Mouse (Mus musculus): ENCODE data around the gene Prkra. TPM values are rescaled to one million over a fixed set of nuclear protein-coding genes. Genes with fewer than 3 reads are reported as not detected.

Prkra gene
- total and polyA plus RNA-seq, 3 experiments: 18.8 to 21.5 TPM; not detected in 1

DNA sequence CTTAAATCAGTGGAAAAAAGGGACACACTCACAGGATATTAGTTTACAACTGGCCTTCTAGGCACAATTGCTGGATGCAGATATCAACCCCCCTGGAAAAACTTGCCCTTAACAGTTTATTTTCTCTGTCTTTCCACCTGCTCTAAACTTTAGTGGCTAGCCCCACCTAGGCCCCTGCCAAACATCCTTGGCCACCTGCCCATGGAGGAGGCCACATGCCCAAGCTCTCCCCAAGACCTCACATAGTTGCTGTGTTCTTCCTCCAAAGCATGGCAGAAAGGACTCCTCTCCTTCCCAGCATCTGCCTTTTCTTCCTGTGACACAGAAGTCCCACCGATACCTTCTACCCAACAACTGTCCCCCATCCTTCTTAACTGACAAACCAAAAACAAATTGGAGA, 45.6 kb downstream of the Prkra start:
- Histone ChIP-seq H3K4me1 (ENCODE audit: control insufficient read depth in 1 of 2, insufficient read depth in 2 of 2, low read length in 2 of 2) (no peaks in the 10 kb centered on the region), H3K27me3 (ENCODE audit: control insufficient read depth in 1 of 2, insufficient read depth in 2 of 2, low read length in 2 of 2) (no peaks in the 10 kb centered on the region), H3K27ac (ENCODE audit: control insufficient read depth, low read depth, low read length) (no peak overlapping the region), H3K9ac (ENCODE audit: control insufficient read depth, low read depth, low read length, poor library complexity, severe bottlenecking) (no peak overlapping the region), H3K36me3 (ENCODE audit: control insufficient read depth in 1 of 2, insufficient read depth in 2 of 2, low read length in 2 of 2) (no peaks in the 10 kb centered on the region), H3K4me3 (ENCODE audit: control insufficient read depth in 1 of 2, insufficient read depth in 1 of 2, low read depth in 2 of 2, low read length in 2 of 2) (no peak overlapping the region), H3K9me3 (replicated peaks; ENCODE audit: insufficient read depth, low read length) (no peaks in the 10 kb centered on the region), H3K79me2 (ENCODE audit: control insufficient read depth, insufficient read depth, low read length, poor library complexity) (no peaks in the 10 kb centered on the region)
- TF ChIP-seq MAFK (IDR thresholded peaks at IDR 0.05; ENCODE audit: borderline replicate concordance, low read depth, low read length): no peak
- TF ChIP-seq CTCF (IDR thresholded peaks at IDR 0.05 in 2 of 3, conservative IDR thresholded peaks at IDR 0.05 in 1 of 3; ENCODE audit: control insufficient read depth in 1 of 3, insufficient read depth in 1 of 3, low read depth in 2 of 3, low read length in 3 of 3, poor library complexity in 1 of 3, severe bottlenecking in 1 of 3): no peak
- no peak for TF ChIP-seq BHLHE40 (IDR thresholded peaks at IDR 0.05; ENCODE audit: borderline replicate concordance, low read depth, low read length)
- TF ChIP-seq CHD2 (IDR thresholded peaks at IDR 0.05; ENCODE audit: low read length): no peak
- no peak for DNase-seq (ENCODE audit: low read depth, low spot score)

DNA sequence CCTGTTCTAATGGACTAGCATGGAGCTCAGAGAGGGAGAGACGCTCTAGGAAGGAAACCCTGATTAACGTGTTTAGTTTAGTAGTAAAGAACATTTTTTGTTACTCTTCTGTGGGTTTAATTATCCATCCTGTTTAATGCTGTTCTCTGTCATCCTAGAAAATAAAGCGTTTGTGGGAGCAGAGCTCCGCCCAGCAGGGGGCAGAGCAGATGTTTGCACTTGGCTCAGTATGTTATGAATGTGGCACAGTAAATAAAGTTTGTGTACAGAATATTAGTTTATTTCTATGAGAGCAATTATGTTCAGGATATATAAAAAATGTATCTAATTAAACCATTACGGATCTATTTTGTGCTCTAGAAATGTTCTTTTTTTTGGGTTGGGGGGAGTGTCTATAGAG, 48.6 kb downstream of the Prkra start:
- Histone ChIP-seq H3K79me2 (ENCODE audit: control insufficient read depth, insufficient read depth, low read length, poor library complexity) (no peaks in the 10 kb centered on the region), H3K36me3 (ENCODE audit: control insufficient read depth in 1 of 2, insufficient read depth in 2 of 2, low read length in 2 of 2) (no peaks in the 10 kb centered on the region), H3K9me3 (replicated peaks; ENCODE audit: insufficient read depth, low read length) (no peaks in the 10 kb centered on the region), H3K4me3 (ENCODE audit: control insufficient read depth in 1 of 2, insufficient read depth in 1 of 2, low read depth in 2 of 2, low read length in 2 of 2) (no peak overlapping the region), H3K9ac (ENCODE audit: control insufficient read depth, low read depth, low read length, poor library complexity, severe bottlenecking) (no peak overlapping the region), H3K4me1 (ENCODE audit: control insufficient read depth in 1 of 2, insufficient read depth in 2 of 2, low read length in 2 of 2) (no peaks in the 10 kb centered on the region), H3K27ac (ENCODE audit: control insufficient read depth, low read depth, low read length) (no peak overlapping the region), H3K27me3 (ENCODE audit: control insufficient read depth in 1 of 2, insufficient read depth in 2 of 2, low read length in 2 of 2) (no peaks in the 10 kb centered on the region)
- no peak for DNase-seq (ENCODE audit: low read depth, low spot score)
- TF ChIP-seq CTCF (IDR thresholded peaks at IDR 0.05 in 2 of 3, conservative IDR thresholded peaks at IDR 0.05 in 1 of 3; ENCODE audit: control insufficient read depth in 1 of 3, insufficient read depth in 1 of 3, low read depth in 2 of 3, low read length in 3 of 3, poor library complexity in 1 of 3, severe bottlenecking in 1 of 3) (peak in 2 of 3 experiments; percentile 30 to 33; a peak in 4 of 6 replicates), GATA1 (IDR thresholded peaks at IDR 0.05; ENCODE audit: low read depth, low read length) (no peak), SMC3 (IDR thresholded peaks at IDR 0.05; ENCODE audit: low read depth, low read length) (peak; percentile 28; the same call in 1 of the 2 replicates)

GRCm38 (mm10) chr2:76597521-76597920, 50.3 kb downstream of the Prkra start:
- H3K9me3 ChIP-seq (replicated peaks; ENCODE audit: insufficient read depth, low read length): no peaks in the 10 kb centered on the region
- H3K27me3 ChIP-seq (ENCODE audit: control insufficient read depth in 1 of 2, insufficient read depth in 2 of 2, low read length in 2 of 2): no peaks in the 10 kb centered on the region
- H3K79me2 ChIP-seq (ENCODE audit: control insufficient read depth, insufficient read depth, low read length, poor library complexity): no peaks in the 10 kb centered on the region
- H3K4me1 ChIP-seq (ENCODE audit: control insufficient read depth in 1 of 2, insufficient read depth in 2 of 2, low read length in 2 of 2): no peaks in the 10 kb centered on the region
- no peak overlapping the region for H3K27ac ChIP-seq (ENCODE audit: control insufficient read depth, low read depth, low read length)
- TF ChIP-seq NRF1 (IDR thresholded peaks at IDR 0.05; ENCODE audit: insufficient read depth, low read depth, low read length, poor library complexity, severe bottlenecking) (no peak), UBTF (IDR thresholded peaks at IDR 0.05; ENCODE audit: borderline replicate concordance, insufficient read depth, low read depth, low read length) (no peak), EP300 (IDR thresholded peaks at IDR 0.05; ENCODE audit: low read depth in 1 of 2, low read length in 2 of 2) (no peak), POLR2AphosphoS5 (IDR thresholded peaks at IDR 0.05; ENCODE audit: borderline replicate concordance, low read depth, low read length) (no peak), ELF1 (IDR thresholded peaks at IDR 0.05; ENCODE audit: low read depth, low read length) (no peak), CTCF (IDR thresholded peaks at IDR 0.05 in 2 of 3, conservative IDR thresholded peaks at IDR 0.05 in 1 of 3; ENCODE audit: control insufficient read depth in 1 of 3, insufficient read depth in 1 of 3, low read depth in 2 of 3, low read length in 3 of 3, poor library complexity in 1 of 3, severe bottlenecking in 1 of 3) (no peak), POLR2A (IDR thresholded peaks at IDR 0.05; ENCODE audit: control insufficient read depth in 1 of 2, insufficient read depth in 1 of 2, low read depth in 1 of 2, low read length in 2 of 2, poor library complexity in 1 of 2) (no peak), TAL1 (IDR thresholded peaks at IDR 0.05; ENCODE audit: low read length) (no peak), MEF2A (IDR thresholded peaks at IDR 0.05; ENCODE audit: extremely low read depth, insufficient replicate concordance, low read depth, low read length, poor library complexity, severe bottlenecking) (no peak), TBP (IDR thresholded peaks at IDR 0.05; ENCODE audit: low read depth, low read length) (no peak), TCF12 (IDR thresholded peaks at IDR 0.05; ENCODE audit: low read depth, low read length) (no peak), BHLHE40 (IDR thresholded peaks at IDR 0.05; ENCODE audit: borderline replicate concordance, low read depth, low read length) (no peak), POLR2AphosphoS2 (IDR thresholded peaks at IDR 0.05; ENCODE audit: low read length) (no peak), USF1 (IDR thresholded peaks at IDR 0.05; ENCODE audit: low read depth, low read length) (no peak), CHD2 (IDR thresholded peaks at IDR 0.05; ENCODE audit: low read length) (no peak), CHD1 (IDR thresholded peaks at IDR 0.05; ENCODE audit: low read depth, low read length) (no peak), HCFC1 (IDR thresholded peaks at IDR 0.05; ENCODE audit: low read depth, low read length) (no peak)
- no peak for DNase-seq (ENCODE audit: low read depth, low spot score)
- no peak overlapping the region for H3K9ac ChIP-seq (ENCODE audit: control insufficient read depth, low read depth, low read length, poor library complexity, severe bottlenecking)
- no peak overlapping the region for H3K4me3 ChIP-seq (ENCODE audit: control insufficient read depth in 1 of 2, insufficient read depth in 1 of 2, low read depth in 2 of 2, low read length in 2 of 2)
- H3K36me3 ChIP-seq (ENCODE audit: control insufficient read depth in 1 of 2, insufficient read depth in 2 of 2, low read length in 2 of 2): no peaks in the 10 kb centered on the region
